Mouse (Mus musculus): ENCODE data around the gene Kcnn4. TPM values are rescaled to one million over a fixed set of nuclear protein-coding genes. Genes with fewer than 3 reads are reported as not detected.

Kcnn4 gene
- polyA plus RNA-seq (2012; rRNA removed): 1.1 and 1.7 TPM in 2 replicates

DNA sequence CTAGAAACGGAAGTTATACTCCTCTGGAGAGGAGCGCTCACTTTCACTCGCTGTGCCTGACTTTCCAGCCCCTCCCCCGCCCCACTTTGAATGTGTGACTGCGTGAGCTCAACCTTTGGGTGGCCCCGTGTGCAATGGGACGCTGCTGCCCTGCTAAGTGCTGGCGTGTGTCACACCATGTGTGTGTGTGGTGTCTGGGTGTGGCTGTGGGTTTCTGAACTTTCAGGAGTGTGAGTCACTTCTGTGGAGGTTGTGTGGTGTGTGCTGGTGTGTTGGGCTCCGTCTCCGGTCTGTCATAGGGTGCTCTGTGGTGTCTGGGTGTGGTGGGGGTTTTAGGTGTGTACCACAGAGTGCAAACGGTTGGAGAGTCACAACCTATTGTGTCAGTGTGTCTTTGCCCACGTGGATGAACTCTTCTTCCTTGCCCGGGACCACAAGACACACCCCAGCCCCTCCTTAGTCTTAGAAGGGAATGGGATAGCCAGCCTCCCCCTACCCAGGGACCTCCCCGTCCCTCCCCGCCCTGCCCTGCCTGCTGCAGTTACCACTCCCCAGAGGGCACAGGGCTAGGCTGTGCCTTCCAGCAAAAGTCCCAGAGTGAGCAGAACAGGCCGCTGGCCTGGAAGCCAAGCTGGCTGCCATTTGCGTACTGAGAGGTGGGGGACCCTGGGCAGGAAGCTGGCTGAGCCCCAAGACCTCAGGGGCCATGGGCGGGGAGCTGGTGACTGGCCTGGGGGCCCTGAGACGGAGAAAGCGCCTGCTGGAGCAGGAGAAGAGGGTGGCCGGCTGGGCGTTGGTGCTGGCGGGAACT lies at the start of gene Kcnn4:
Gene Kcnn4, plus strand, starts transcription at position 533 of the 811 bp plus-strand sequence.

DNA sequence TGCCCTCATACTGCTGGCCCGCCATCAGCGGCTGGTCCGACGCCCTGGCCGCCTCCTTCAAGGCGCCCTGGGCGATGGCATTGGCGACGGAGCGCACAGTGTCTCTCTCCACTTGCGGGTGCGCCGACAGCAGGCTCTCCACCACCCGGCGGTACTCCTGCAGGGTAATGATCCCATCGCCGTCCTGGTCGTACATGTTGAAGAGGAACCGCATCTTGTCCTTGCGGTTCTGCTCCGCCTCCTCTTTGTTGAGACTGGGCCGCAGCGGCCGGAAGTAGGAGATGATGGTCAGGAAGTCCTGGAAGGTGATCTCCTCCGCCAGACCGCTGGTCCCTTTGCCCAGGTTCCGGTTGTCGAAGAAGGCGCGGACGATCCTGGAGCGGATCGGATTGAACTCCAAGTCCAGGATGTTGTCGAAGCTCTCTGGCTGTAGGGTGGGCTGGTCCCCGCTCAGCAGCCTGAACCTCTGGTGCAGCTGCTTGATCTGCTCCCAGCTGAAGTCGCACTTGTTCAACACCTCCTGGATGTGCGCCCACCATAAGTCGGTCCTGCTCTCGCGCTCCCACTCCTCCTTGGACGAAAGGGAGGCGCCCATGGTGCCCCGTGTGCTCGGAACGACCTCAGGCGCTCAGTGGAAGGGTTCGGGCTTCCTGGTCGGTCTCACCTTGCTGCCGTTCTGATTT lies 36.6 kb upstream of the Kcnn4 start, which contains the start of gene Tescl:
Gene Tescl, minus strand, starts transcription at position 633 of the 683 bp plus-strand sequence.

GRCm38 (mm10) chr7:24348896-24349295 lies 21.2 kb upstream of the Kcnn4 start, which contains the start of gene Lypd5:
Lypd5 (plus strand) TSS chr7:24349196.

DNA sequence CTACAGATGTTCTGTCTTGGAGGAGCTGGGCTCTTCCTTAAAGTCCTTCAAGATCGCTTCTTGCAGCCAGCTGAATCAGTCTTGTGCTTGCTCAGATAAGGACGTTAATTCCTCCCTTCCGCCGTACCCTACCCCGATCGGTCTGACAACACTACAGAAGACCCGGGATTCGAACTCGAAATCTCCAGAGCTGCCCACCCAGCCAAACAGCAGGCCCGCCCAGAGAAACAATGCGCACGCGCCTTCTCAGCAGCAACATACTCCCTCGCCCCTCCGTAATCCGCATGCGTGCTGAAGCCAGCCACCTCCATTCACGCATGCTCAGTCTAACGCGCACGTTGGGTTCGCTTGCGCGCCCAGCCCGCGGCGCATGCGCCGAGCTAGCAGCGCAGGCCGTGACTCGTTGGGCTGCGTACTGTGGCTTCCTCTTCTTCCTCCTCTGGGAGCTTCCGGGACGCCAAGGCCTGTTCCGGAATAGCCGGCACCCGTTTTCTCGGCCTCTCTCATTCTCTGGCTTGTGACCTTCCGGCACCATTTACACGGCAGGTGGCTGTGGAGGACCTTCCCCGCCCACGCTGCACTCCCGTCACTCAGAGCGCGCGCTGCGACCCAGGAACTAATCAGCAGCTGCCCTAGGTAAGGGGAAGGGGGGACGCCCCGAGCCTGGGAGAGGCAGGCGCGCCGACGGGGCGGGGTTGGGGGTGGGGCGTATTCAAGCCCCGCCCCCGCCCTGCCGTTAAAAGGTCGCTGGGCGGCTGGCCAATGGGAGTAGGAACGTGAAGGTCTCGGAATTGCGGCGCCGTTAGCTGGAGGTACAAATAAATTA lies 29.4 kb downstream of the Kcnn4 start, which contains the start of gene Smg9:
Gene Smg9, plus strand, starts transcription at position 364 of the 826 bp plus-strand sequence.

Other genes with a start within 250 kb of the Kcnn4 start
- 18.3 and 18.8 TPM in 2 replicates for gene Zfp235, start 236.1 kb upstream of the Kcnn4 start, polyA plus RNA-seq (2012; rRNA removed)
- 2.6 and 2.9 TPM in 2 replicates for gene Zfp114, start 195.2 kb upstream of the Kcnn4 start, polyA plus RNA-seq (2012; rRNA removed)
- 4.1 and 4.3 TPM in 2 replicates for gene Zfp111, start 158.8 kb upstream of the Kcnn4 start, polyA plus RNA-seq (2012; rRNA removed)
- gene Zfp109, start 132.7 kb upstream of the Kcnn4 start, polyA plus RNA-seq (2012; rRNA removed): 4.9 and 5.0 TPM in 2 replicates
- 4.7 and 5.5 TPM in 2 replicates for gene Zfp108, start 115.5 kb upstream of the Kcnn4 start, polyA plus RNA-seq (2012; rRNA removed)
- 8.3 and 8.5 TPM in 2 replicates for gene Zfp93, start 99.8 kb upstream of the Kcnn4 start, polyA plus RNA-seq (2012; rRNA removed)
- 38.1 and 39.7 TPM in 2 replicates for gene Zfp61, start 69.0 kb upstream of the Kcnn4 start, polyA plus RNA-seq (2012; rRNA removed)
- gene Zfp94, start 53.6 kb upstream of the Kcnn4 start, polyA plus RNA-seq (2012; rRNA removed): 24.7 and 24.9 TPM in 2 replicates
- 0.13 and 0.32 TPM in 2 replicates for gene Tescl, start 36.3 kb upstream of the Kcnn4 start, polyA plus RNA-seq (2012; rRNA removed)
- gene Lypd5, start 21.1 kb upstream of the Kcnn4 start, polyA plus RNA-seq (2012; rRNA removed): 0.03 and 0.09 TPM in 2 replicates
- 51.8 and 59.2 TPM in 2 replicates for gene Smg9, start 29.4 kb downstream of the Kcnn4 start, polyA plus RNA-seq (2012; rRNA removed)
- gene Irgc1, start 82.0 kb downstream of the Kcnn4 start, polyA plus RNA-seq (2012; rRNA removed): 0.03 TPM in 1 of 2 replicates, not detected in the other
- gene Plaur, start 92.2 kb downstream of the Kcnn4 start, polyA plus RNA-seq (2012; rRNA removed): 2.1 and 2.9 TPM in 2 replicates
- gene Cadm4, start 111.8 kb downstream of the Kcnn4 start, polyA plus RNA-seq (2012; rRNA removed): 224 and 262 TPM in 2 replicates
- 251 and 296 TPM in 2 replicates for gene Zfp428, start 136.7 kb downstream of the Kcnn4 start, polyA plus RNA-seq (2012; rRNA removed)
- gene AC161166.1, start 142.2 kb downstream of the Kcnn4 start, polyA plus RNA-seq (2012; rRNA removed): not detected in 2 replicates
- 49.9 and 58.8 TPM in 2 replicates for gene Irgq, start 160.4 kb downstream of the Kcnn4 start, polyA plus RNA-seq (2012; rRNA removed)
- gene Pinlyp, start 175.9 kb downstream of the Kcnn4 start, polyA plus RNA-seq (2012; rRNA removed): 0.35 and 0.45 TPM in 2 replicates
- 55.1 and 55.5 TPM in 2 replicates for gene Xrcc1, start 176.0 kb downstream of the Kcnn4 start, polyA plus RNA-seq (2012; rRNA removed)
- 25.1 and 27.8 TPM in 2 replicates for gene Ethe1, start 217.3 kb downstream of the Kcnn4 start, polyA plus RNA-seq (2012; rRNA removed)
- 6.4 and 9.3 TPM in 2 replicates for gene Zfp575, start 217.4 kb downstream of the Kcnn4 start, polyA plus RNA-seq (2012; rRNA removed)
- 0.12 and 0.34 TPM in 2 replicates for gene Phldb3, start 240.5 kb downstream of the Kcnn4 start, polyA plus RNA-seq (2012; rRNA removed)

Data from central nervous system, embryonic 18 days (tissue).